Mouse (Mus musculus) hindbrain, embryonic 15.5 days (tissue): ENCODE measurements at regions not wholly inside any gene's neighbourhood (a gene's known extent, or its start where the extent isn't known, plus 50 kb on each side); places are given as distances from the start of the nearest gene placed in this dataset.
A peak's percentile ranks its signal among the peaks of the same experiment; 100 is the strongest.
"Not testable (repeated sequence)": the region's sequence is repeated elsewhere in the genome, so short reads cannot be mapped to it uniquely, and the experiment has no call there.

Experiments
- ATAC-seq: fragments of 200-750 bp; cut with Nextera tagmentation; 2 replicates; pipeline ENCODE4 v1.8.0; 2017; ENCODE audit warnings: low read depth, moderate number of reproducible peaks, moderate TSS enrichment; ENCODE audit not compliant: low FRiP score
- H3K27ac ChIP-seq: fragments of 300-500 bp; sonication (generic); replicated peaks from 2 replicates; pipeline ENCODE4 v1.5.1; 2015; ENCODE audit warnings: mild to moderate bottlenecking, inconsistent platforms
- H3K27me3 ChIP-seq: fragments of 300-500 bp; sonication (generic); 2 replicates; pipeline ENCODE4 v1.6.1; 2015; ENCODE audit warnings: control low read depth, inconsistent platforms
- H3K36me3 ChIP-seq: fragments of 300-500 bp; sonication (generic); 2 replicates; pipeline ENCODE4 v1.6.1; 2015; ENCODE audit warnings: control low read depth, inconsistent platforms
- H3K4me1 ChIP-seq: fragments of 300-500 bp; sonication (generic); replicated peaks from 2 replicates; pipeline ENCODE4 v1.6.1; 2015; ENCODE audit warnings: control low read depth, inconsistent platforms
- H3K4me2 ChIP-seq: fragments of 300-500 bp; sonication (generic); 2 replicates; pipeline ENCODE4 v1.6.1; 2015; ENCODE audit warnings: moderate library complexity, mild to moderate bottlenecking, inconsistent platforms
- H3K4me3 ChIP-seq: fragments of 300-500 bp; sonication (generic); 2 replicates; pipeline ENCODE4 v1.5.1; 2015; ENCODE audit warnings: mild to moderate bottlenecking, inconsistent platforms
- H3K9ac ChIP-seq: fragments of 300-500 bp; sonication (generic); 2 replicates; pipeline ENCODE4 v1.6.1; 2015; ENCODE audit warnings: inconsistent platforms
- H3K9me3 ChIP-seq: fragments of 300-500 bp; sonication (generic); 2 replicates; pipeline ENCODE4 v1.6.1; 2016; ENCODE audit warnings: control low read depth, inconsistent platforms
- WGBS: fragments of 180-500 bp; shearing (Covaris S2); methylation state at CpG from one replicate; pipeline ENCODE4 v1.1.7; 2015; 5-methylcytosine and 5-hydroxymethylcytosine counted together

DNA sequence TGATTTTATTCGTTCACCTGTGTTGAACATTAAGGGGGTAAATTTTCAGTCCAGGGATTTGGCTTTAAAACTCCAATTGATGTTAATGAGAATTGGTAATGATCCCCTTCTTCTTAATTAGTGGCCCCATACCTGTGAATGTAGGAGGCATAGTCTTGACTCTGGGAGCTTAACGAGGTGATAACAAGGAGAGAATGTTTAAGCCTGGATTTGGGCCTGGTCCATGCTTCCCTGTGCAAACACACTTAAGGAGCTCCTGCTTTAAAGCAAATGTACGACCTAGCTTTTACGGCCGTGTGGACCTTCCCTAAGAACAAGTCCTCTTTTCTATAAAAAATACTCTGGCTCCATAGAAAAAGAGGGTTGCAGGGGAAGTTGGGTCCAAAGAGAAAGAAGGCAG, 206.1 kb upstream of the Zfp770 start:
- no peak for ATAC-seq
- H3K27me3 ChIP-seq = no peaks in the 10 kb centered on the region
- no peak overlapping the region for H3K27ac ChIP-seq
- H3K4me3 ChIP-seq = no peak overlapping the region
- WGBS = 67% methylated on average over 5 of the region's 5 CpGs
- H3K36me3 ChIP-seq = no peaks in the 10 kb centered on the region
- no peaks in the 10 kb centered on the region for H3K4me1 ChIP-seq
- no peak overlapping the region for H3K9ac ChIP-seq
- H3K9me3 ChIP-seq = no peaks in the 10 kb centered on the region
- H3K4me2 ChIP-seq = no peak overlapping the region

DNA sequence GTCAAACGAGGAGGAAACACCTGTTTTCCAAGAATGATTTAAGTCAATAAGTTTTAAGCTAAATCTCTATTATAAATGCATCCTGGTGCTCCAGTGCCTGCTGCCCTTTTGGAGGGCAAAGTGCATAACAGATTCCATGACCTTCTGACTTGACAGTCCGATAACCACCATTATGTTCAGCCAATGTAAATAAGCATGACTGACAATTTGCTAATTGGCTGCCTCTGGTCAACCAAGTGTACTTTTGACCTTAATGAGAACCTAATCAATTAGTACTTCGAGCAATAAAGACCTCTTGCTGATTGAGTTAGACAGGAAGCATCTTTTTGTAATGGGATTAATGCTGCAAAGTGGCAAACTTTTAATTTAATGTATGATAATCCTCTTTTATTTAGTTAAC, 183.3 kb upstream of the Zfp770 start:
- Histone ChIP-seq H3K9ac (no peak overlapping the region), H3K9me3 (no peaks in the 10 kb centered on the region), H3K4me1 (no peaks in the 10 kb centered on the region), H3K27me3 (no peaks in the 10 kb centered on the region), H3K4me3 (no peak overlapping the region), H3K4me2 (no peak overlapping the region), H3K27ac (no peak overlapping the region), H3K36me3 (no peaks in the 10 kb centered on the region)
- ATAC-seq = no peak
- WGBS = 28% methylated on average over 3 of the region's 3 CpGs

- Histone ChIP-seq H3K9me3 (no peaks in the 10 kb centered on the region), H3K9ac (no peak overlapping the region), H3K27ac (no peak overlapping the region), H3K4me3 (no peak overlapping the region), H3K4me1 (no peaks in the 10 kb centered on the region), H3K27me3 (no peaks in the 10 kb centered on the region), H3K36me3 (no peaks in the 10 kb centered on the region), H3K4me2 (no peak overlapping the region)
- ATAC-seq = no peak
- WGBS = 76% methylated on average over 1 of the region's 1 CpGs
These were observed 177.7 kb upstream of the Zfp770 start for GRCm38 (mm10) chr2:114378844-114379533.

DNA sequence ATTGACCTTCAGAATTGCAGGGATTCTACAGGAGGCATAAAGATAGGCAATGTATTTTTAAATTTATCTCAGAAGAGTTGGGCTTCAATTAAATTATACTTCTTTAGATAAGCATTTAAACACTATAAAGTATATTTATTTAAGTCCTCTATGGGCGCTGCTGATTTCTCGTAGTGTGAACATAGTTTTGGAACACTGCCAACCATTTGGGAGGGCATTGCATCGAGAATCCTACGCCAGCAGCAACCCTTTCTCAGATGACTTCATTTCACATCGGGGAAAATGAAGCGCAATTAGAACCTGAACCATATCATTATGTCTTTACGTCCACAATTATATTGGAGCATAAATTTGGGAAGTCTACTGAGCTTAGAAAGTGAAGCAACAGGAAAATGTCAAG, 172.2 kb upstream of the Zfp770 start:
- Histone ChIP-seq H3K9ac (no peak overlapping the region), H3K36me3 (no peaks in the 10 kb centered on the region), H3K9me3 (no peaks in the 10 kb centered on the region), H3K27me3 (no peaks in the 10 kb centered on the region), H3K27ac (no peak overlapping the region), H3K4me1 (no peaks in the 10 kb centered on the region), H3K4me2 (no peak overlapping the region), H3K4me3 (no peak overlapping the region)
- 56% methylated on average over 7 of the region's 7 CpGs for WGBS
- ATAC-seq = no peak

DNA sequence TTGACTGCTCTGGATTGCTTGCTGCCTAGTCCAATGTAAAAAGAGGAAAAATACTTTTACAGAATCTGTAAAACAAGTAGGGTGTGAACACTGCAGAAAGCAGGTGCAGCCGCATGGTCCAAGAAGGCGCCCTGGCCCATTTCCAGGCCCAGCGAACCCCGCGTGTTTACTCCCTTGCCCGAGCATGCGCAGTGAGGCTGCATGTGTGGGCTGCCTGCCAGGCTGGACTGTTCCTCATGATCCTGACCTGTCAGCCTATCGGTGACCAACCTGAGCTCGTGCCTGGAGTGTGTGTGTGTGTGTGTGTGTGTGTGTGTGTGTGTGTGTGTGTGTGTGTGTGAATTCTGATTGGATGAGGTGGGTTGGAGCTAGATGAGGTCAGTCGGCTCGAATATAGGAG, 152.6 kb upstream of the Zfp770 start:
- not testable (repeated sequence) for H3K27ac ChIP-seq, H3K36me3 ChIP-seq, H3K4me1 ChIP-seq, H3K4me2 ChIP-seq, H3K27me3 ChIP-seq, H3K9ac ChIP-seq, H3K9me3 ChIP-seq, ATAC-seq, H3K4me3 ChIP-seq
- WGBS = 83% methylated on average over 11 of the region's 11 CpGs

GRCm38 (mm10) chr2:114340578-114341293, 139.5 kb upstream of the Zfp770 start:
- Histone ChIP-seq H3K36me3 (no peaks in the 10 kb centered on the region), H3K4me3 (no peak overlapping the region), H3K27ac (no peak overlapping the region), H3K4me2 (peak overlapping the region; percentile 24), H3K4me1 (no peaks in the 10 kb centered on the region), H3K27me3 (no peaks in the 10 kb centered on the region), H3K9ac (no peak overlapping the region), H3K9me3 (no peaks in the 10 kb centered on the region)
- no peak for ATAC-seq
- 59% methylated on average over 9 of the region's 9 CpGs for WGBS

GRCm38 (mm10) chr2:114301746-114302145, 100.5 kb upstream of the Zfp770 start:
- WGBS = 83% methylated on average over 3 of the region's 3 CpGs
- no peaks in the 10 kb centered on the region for H3K27me3 ChIP-seq
- no peak for ATAC-seq

GRCm38 (mm10) chr2:114295110-114295509, 93.8 kb upstream of the Zfp770 start:
- Histone ChIP-seq H3K27ac (no peak overlapping the region), H3K4me1 (no peaks in the 10 kb centered on the region), H3K4me2 (no peak overlapping the region), H3K9me3 (no peaks in the 10 kb centered on the region), H3K27me3 (no peaks in the 10 kb centered on the region), H3K4me3 (no peak overlapping the region), H3K36me3 (no peaks in the 10 kb centered on the region), H3K9ac (no peak overlapping the region)
- ATAC-seq = no peak
- WGBS = 73% methylated on average over 1 of the region's 1 CpGs

More at GRCm38 (mm10) chr2:114301746-114302145, 100.5 kb upstream of the Zfp770 start:
- no peak overlapping the region for H3K9ac ChIP-seq
- H3K27ac ChIP-seq = no peak overlapping the region
- H3K4me1 ChIP-seq = no peaks in the 10 kb centered on the region
- no peak overlapping the region for H3K4me2 ChIP-seq
- H3K4me3 ChIP-seq = no peak overlapping the region
- no peaks in the 10 kb centered on the region for H3K36me3 ChIP-seq
- no peaks in the 10 kb centered on the region for H3K9me3 ChIP-seq

GRCm38 (mm10) chr2:114291387-114291786, 90.1 kb upstream of the Zfp770 start:
- ATAC-seq = no peak
- 88% methylated on average over 5 of the region's 5 CpGs for WGBS
- no peak overlapping the region for H3K9ac ChIP-seq
- H3K27ac ChIP-seq = no peak overlapping the region
- H3K4me3 ChIP-seq = no peak overlapping the region
- H3K4me1 ChIP-seq = no peaks in the 10 kb centered on the region
- no peaks in the 10 kb centered on the region for H3K36me3 ChIP-seq
- no peaks in the 10 kb centered on the region for H3K9me3 ChIP-seq
- H3K4me2 ChIP-seq = no peak overlapping the region
- H3K27me3 ChIP-seq = no peaks in the 10 kb centered on the region

GRCm38 (mm10) chr2:114275536-114275935, 74.3 kb upstream of the Zfp770 start:
- H3K27me3 ChIP-seq = no peaks in the 10 kb centered on the region
- H3K9me3 ChIP-seq = no peaks in the 10 kb centered on the region
- no peak for ATAC-seq
- H3K27ac ChIP-seq = no peak overlapping the region
- H3K4me3 ChIP-seq = no peak overlapping the region
- no peak overlapping the region for H3K4me2 ChIP-seq
- H3K9ac ChIP-seq = no peak overlapping the region
- no peaks in the 10 kb centered on the region for H3K4me1 ChIP-seq
- H3K36me3 ChIP-seq = no peaks in the 10 kb centered on the region

DNA sequence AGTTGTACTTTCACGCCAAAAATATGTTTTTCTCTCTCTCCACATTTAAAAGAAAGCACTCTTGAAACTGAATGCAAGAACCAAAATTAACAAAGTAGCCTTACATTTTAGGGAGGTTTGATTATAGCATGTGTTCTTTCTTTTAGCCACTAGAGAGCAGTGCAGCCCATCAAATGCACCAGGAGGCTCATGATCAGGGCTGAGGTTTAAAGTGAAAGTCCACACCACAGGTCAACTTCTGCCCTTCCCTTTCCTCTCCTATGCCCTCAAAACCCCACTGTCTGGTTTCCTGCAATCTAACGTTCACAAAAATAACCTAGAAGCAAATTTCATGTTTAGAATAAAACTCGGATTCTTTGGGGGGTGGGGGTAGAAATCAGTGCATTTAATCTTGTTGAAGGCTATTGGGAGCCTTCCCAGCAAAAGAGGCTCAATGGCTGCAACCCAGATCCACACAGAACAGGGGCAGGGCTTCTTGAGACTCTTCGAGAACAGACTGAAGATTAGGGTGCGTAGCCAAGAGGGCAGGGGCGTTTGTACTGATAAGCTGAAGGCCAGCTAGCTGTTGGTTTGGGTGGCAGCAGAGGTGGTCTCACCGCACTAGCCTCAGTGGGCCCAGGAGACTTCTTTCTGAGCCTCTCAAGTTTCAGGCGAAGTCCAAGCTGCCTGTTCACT, 59.3 kb upstream of the Zfp770 start:
- Histone ChIP-seq H3K9me3 (no peaks in the 10 kb centered on the region), H3K9ac (no peak overlapping the region), H3K4me1 (0 out of 2 replicates have a peak, but pooled peaks cover 7% of the 10 kb centered on the region), H3K27me3 (0 out of 2 replicates have a peak, but pooled peaks cover 5% of the 10 kb centered on the region), H3K36me3 (no peaks in the 10 kb centered on the region), H3K4me3 (no peak overlapping the region), H3K27ac (no peak overlapping the region), H3K4me2 (0 out of 2 replicates have a peak overlapping the region, but pooled peaks have one; percentile 15)
- ATAC-seq = peak; percentile 76; the same call in 1 of the 2 replicates
- WGBS = 49% methylated on average over 8 of the region's 8 CpGs

GRCm38 (mm10) chr2:114259539-114259938, 58.3 kb upstream of the Zfp770 start:
- ATAC-seq = no peak
- WGBS = 78% methylated on average over 4 of the region's 4 CpGs
- H3K4me1 ChIP-seq = 0 out of 2 replicates have a peak, but pooled peaks cover 7% of the 10 kb centered on the region
- no peak overlapping the region for H3K27ac ChIP-seq
- no peaks in the 10 kb centered on the region for H3K9me3 ChIP-seq
- no peak overlapping the region for H3K9ac ChIP-seq
- 0 out of 2 replicates have a peak, but pooled peaks cover 5% of the 10 kb centered on the region for H3K27me3 ChIP-seq
- no peaks in the 10 kb centered on the region for H3K36me3 ChIP-seq
- H3K4me3 ChIP-seq = no peak overlapping the region
- no peak overlapping the region for H3K4me2 ChIP-seq
